Mouse (Mus musculus): Measurements from ENCODE around the gene Lingo3.

DNA sequence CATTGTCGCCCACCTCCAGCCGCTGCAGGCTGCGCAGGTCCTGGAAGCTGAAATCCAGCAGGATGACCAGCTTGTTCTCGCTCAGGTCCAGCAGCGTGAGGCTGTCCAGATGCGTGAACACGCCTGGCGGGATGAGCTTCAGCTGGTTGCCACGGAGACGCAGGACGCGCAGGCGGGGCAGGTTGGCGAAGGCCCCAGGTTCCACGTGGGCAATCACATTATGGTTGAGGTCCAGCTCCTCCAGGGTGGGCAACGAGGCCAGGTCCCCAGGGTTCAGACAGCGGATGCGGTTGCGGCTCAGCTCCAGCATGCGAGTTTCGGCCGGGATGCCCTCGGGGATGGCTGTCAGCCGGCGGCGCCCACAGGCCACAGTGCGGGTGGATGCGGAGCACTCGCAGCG, 8.2 kb downstream of the Lingo3 start:
- no peak for TF ChIP-seq CTCF (IDR thresholded peaks at IDR 0.05; ENCODE audit: low read depth, low read length)
- TF ChIP-seq GATA2 (IDR thresholded peaks at IDR 0.05; ENCODE audit: borderline replicate concordance, low read depth, low read length) = no peak
- TF ChIP-seq POLR2AphosphoS5 (IDR thresholded peaks at IDR 0.05; ENCODE audit: insufficient replicate concordance, low read depth, low read length) = no peak

All from G1E (cell line).